Mouse (Mus musculus) monocyte, adult 5-6 weeks (primary cell): ENCODE data around the gene Crnkl1. TPM values are rescaled to one million over a fixed set of nuclear protein-coding genes. Genes with fewer than 3 reads are reported as not detected.
A peak's percentile ranks its signal among the peaks of the same experiment; 100 is the strongest.
"Not testable (repeated sequence)": the region's sequence is repeated elsewhere in the genome, so short reads cannot be mapped to it uniquely, and the experiment has no call there.

Experiments
- ATAC-seq: fragments of 153-309, 156-312 bp; replicated peaks from 2 replicates; pipeline ENCODE4 v1.8.0; 2017; ENCODE audit warnings: mild to moderate bottlenecking; ENCODE audit not compliant: low TSS enrichment, insufficient number of reproducible peaks, severe bottlenecking, poor library complexity, low FRiP score
- total RNA-seq: library from RNA; stranded (forward); fragments of 200-1000, 200-491, 200-594 nt; gene quantifications from 3 replicates; pipeline ENCODE4 v1.2.3, GENCODE M21; 2017

Crnkl1 gene
- total RNA-seq, 1 experiment from 2014 or later = 63.5 TPM

DNA sequence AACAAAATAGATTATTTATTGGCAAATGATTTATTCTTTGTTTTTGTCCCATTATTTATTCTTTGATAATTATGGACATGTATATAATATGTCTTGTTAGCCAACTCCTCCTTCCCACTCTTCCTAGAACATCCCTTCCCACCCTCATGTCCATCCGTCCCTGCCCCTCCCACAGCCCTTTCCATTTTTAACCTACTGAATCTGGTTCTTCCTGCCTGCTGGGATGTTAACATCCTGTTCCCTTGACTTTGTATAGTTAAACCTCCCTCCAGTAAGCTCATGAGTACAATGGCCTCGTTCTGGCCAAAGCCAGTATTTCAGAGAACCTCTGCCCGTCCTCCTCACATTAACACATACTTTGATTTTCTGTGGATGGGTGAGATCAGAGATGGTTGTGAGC, 6.6 kb upstream of the Crnkl1 start:
- no peak for ATAC-seq

- no peak for ATAC-seq
These were observed 2.2 kb upstream of the Crnkl1 start for GRCm38 (mm10) chr2:145936975-145937374.

DNA sequence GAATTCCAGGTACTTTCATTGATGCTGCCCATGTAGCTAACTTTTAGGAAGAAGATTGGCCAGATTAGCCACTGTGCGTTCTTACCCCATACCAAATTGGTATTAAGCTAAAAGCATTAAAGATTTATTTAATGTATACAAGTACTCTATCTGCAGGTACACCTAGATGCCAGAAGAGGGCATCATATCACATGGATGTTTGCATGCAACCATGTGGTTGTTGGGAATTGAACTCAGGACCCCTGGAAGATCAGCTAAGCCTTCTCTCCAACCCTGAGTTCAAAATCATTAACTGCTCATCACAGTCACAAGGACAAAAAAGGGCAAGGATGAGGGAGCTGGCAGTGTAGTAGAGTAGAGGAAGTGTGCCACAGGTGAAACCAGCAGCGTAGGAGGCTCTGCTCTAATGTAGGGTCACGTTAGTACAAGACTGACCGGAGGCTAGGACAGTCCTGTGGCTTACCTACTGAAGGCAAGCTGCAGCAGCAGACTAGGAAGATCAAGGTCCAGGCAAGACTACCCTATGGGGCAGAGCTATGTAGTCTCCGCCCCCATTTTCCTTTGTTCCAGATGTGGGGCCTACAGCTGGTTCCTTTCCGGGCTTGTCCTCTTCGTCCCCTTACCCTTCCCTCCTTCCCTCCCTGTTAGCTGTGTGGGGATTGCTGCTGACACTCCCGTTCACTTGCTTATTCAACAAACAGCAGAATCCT, 13.7 kb downstream of the Crnkl1 start:
- no peak for ATAC-seq

DNA sequence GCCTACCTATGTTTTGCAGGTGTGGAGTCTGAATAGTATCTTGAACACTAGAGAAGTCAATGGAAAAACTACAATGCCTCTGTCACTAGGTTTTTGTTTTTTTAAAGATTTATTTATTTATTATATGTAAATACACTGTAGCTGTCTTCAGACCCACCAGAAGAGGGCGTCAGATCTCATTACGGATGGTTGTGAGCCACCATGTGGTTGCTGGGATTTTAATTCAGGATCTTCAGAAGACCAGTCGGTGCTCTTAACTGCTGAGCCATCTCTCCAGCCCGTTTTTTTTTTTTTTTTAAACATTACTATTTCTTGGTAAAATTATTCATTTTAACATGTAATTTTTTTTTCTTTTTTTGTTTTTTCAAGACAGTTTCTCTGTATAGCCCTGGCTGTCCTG, 28.9 kb downstream of the Crnkl1 start:
- ATAC-seq = not testable (repeated sequence)

- no peak for ATAC-seq
These were observed 29.7 kb downstream of the Crnkl1 start for GRCm38 (mm10) chr2:145905156-145905555.

DNA sequence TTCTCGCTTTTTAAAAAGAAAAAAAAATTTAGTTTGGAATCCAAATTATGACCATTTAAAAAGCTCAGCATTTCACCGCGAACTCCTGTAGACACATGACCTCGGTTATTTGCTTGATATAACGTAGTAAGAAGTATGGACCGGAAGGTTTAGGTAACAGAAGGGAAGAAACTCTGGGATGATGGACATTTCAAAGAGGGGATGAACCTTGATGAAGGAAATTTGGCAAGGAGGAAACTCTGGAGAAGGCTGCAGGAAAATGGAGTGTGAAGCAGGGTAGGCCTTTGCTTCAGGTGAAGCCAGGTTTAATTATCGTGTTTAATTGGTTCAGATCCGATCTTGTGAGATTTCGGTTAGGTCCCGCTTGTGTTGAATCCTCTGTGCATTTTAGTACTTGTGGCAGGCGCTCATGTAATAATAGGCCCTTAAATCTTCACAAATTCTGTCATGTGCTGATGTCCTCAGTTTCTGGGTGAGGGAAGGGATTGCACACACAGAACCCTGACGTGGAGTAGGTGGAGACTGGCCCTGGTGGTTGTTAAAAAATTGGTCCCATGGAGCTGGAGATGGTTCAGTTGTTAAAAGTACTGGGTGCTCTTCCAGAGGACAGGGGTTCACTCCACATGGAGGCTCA, 30.7 kb downstream of the Crnkl1 start:
- ATAC-seq = no peak

GRCm38 (mm10) chr2:145903061-145903901, 31.5 kb downstream of the Crnkl1 start:
- ATAC-seq = peak; percentile 91

- no peak for ATAC-seq
These were observed 33.0 kb downstream of the Crnkl1 start, which contains the start of gene Naa20 for GRCm38 (mm10) chr2:145901861-145902260. Gene Naa20 (plus strand): TSS chr2:145902099.

DNA sequence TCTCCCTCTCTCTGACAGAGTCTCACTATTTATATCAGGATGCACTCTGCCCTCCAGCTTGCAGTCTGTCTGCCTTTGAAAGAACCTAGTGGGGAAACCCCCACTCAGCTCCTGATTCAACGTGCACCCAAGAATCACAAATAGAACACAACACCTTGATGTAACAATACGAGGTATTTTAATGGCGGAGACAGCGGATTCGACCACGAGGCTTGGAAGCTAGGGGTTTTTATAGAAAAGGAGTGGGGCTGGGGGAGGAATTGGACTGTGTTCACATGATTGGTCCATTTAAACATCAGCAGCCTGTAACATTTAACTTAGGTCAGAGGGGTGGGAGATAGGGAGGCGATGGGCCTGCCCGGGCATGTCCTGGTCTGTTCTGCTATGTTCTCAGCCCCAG, 34.5 kb downstream of the Crnkl1 start:
- not testable (repeated sequence) for ATAC-seq

- no peak for ATAC-seq
These were observed 36.7 kb downstream of the Crnkl1 start for GRCm38 (mm10) chr2:145898106-145898505.

DNA sequence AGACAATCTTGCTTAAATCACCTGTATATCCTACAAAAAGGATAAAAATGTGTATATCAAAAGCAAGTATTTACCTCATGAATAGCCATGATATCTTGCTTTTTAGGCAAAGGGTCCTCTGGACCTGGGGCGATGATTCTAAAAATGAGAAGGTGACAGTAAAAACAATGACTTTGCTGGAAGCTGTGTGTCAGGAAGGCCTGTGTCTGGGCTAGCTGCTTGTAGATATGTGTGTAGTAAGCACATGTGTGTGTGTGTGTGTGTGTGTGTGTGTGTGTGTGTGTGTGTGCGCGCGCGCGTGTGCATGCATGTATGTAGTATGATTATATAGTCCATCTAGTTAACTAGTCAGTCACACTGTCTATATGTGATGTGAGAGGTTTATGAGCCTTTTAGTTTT, 41.1 kb downstream of the Crnkl1 start:
- no peak for ATAC-seq

GRCm38 (mm10) chr2:145890571-145890970, 44.2 kb downstream of the Crnkl1 start:
- ATAC-seq = no peak

GRCm38 (mm10) chr2:145888766-145889480, 45.9 kb downstream of the Crnkl1 start:
- ATAC-seq = 0 out of 2 replicates have a peak, but pooled peaks have one; percentile 10

DNA sequence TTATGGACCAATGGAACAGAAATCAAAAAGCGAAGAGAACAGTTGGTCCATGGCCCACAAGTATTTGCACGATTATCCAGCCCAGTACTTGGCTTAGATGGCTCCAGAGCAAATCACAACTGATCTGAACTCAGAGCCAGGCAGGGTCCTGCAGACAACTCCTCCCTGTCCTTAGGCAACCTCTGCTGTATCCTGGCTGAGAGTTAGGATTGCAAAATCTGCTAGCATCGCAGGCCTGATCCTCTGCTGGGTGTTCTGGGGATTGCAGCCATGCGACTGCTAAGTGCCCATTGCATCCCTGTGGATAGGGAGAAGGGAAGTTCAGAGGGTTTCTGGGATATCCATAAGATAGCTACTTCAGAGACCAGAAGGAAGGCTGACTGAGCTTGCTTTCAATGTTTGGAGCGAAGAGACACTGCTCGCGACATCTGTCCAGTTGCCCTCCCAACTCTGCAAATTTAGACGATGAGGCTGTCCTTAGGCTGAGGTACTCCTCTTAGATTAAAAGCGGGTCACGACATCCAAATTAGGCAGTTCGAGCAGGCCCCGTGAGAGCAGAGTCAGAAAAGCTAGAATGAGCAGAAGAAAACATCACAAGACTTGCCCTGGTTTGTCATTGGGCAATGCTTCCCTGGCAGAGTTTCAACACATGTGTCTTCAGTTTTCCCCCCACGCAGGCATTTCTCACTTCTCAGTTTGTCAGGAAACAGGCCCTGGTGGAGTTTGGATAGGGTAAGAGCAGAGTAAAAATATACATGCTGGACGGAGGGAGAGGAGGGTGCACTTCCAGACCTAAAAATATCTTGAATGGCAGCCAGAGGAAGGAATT, 46.7 kb downstream of the Crnkl1 start:
- peak; percentile 72 for ATAC-seq

- ATAC-seq = no peak
These were observed 49.7 kb downstream of the Crnkl1 start for GRCm38 (mm10) chr2:145884913-145885785.

DNA sequence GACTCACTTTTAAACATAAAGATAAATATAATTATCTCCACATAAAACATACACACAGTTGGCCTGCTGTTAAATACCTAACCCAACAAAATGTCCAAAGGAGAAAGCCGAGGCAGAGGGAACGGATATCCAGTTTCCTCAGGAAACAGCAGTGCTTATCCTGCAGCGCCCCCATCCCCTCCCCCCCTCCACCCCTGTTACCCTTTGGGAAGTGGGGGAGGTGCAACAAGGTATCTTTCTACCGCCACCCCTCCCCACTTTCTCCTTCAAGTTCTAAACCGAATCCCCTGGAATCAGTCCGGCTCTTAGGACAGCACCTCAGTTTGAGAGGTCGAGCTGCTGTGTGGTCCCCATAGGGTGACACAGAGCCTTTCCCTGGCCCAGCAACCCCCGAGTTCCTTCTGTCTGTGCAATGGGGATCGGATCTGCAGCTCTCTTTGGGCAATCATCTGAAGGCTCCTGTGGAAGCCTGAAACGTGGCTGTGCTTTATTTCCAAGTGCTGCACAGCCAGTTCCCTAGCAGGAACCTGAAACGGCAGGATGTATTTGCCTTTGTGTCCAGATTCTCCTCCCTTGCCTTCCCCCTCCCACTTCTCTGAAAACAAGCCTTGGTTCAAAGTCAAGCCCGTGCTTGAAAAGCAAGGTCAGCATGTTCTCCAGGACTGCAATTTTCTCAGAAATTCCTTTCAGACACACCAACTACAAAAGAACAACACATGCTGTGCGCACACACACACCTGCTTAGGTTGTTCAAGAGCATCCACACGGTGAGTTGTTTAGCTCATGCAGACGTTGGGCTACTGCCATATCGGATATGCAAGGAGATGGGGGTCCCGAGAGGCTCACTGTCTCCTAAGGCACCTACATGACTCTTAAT, 50.5 kb downstream of the Crnkl1 start:
- no peak for ATAC-seq
